In genomic region chr6:84691907-84692306, GRCm38 (mm10) we compare ENCODE assay signal across 16 mouse cellular contexts.
"Had no signal": no experiment of that assay in that cellular context is flagged by ENCODE, and none has a peak within 500 bp of the region (broad histone marks: within the 10 kb centered on the region; RNA-seq: fewer than 3 reads in every experiment).

No protein-coding gene starts in this region.

- ATAC-seq: midbrain, embryonic 13.5 days; midbrain, embryonic 15.5 days had no signal

- H3K9ac ChIP-seq: liver, embryonic 14.5 days; lung, embryonic 15.5 days; midbrain, embryonic 13.5 days; midbrain, embryonic 15.5 days; neural tube, embryonic 12.5 days had no signal

- DNase-seq: lung, adult 2 months; lung, postnatal 14 days; right cerebral cortex, postnatal 25 days; right cerebral cortex, postnatal 4 days; spleen, adult 18-20 months; thymus, adult 18-20 months; thymus, postnatal 14 days; thymus, postnatal 36 days had no signal

- H3K4me3 ChIP-seq: lung, embryonic 15.5 days; megakaryocyte, embryonic 14.5 days; midbrain, embryonic 13.5 days; midbrain, embryonic 15.5 days; neural tube, embryonic 12.5 days had no signal

- H3K4me1 ChIP-seq: megakaryocyte, embryonic 14.5 days; neural tube, embryonic 12.5 days had no signal

- H3K27me3 ChIP-seq: lung, embryonic 15.5 days; megakaryocyte, embryonic 14.5 days; midbrain, embryonic 13.5 days; midbrain, embryonic 15.5 days; neural tube, embryonic 12.5 days had no signal

- H3K4me2 ChIP-seq: lung, embryonic 15.5 days; midbrain, embryonic 11.5 days; midbrain, embryonic 13.5 days; midbrain, embryonic 15.5 days; neural tube, embryonic 12.5 days had no signal

- H3K36me3 ChIP-seq: lung, embryonic 15.5 days; midbrain, embryonic 13.5 days; midbrain, embryonic 15.5 days; neural tube, embryonic 12.5 days had no signal

- H3K27ac ChIP-seq: liver, embryonic 14.5 days; lung, embryonic 15.5 days; macrophage; midbrain, embryonic 13.5 days; midbrain, embryonic 15.5 days; neural tube, embryonic 12.5 days had no signal

- H3K9me3 ChIP-seq: lung, embryonic 15.5 days; megakaryocyte, embryonic 14.5 days; midbrain, embryonic 13.5 days; midbrain, embryonic 15.5 days; neural tube, embryonic 12.5 days had no signal
